Mouse (Mus musculus): ENCODE measurements around the gene Olfr282. TPM values are rescaled to one million over a fixed set of nuclear protein-coding genes. Genes with fewer than 3 reads are reported as not detected.

The Olfr282 gene
- not detected in 2 replicates for polyA plus RNA-seq (2012; rRNA removed)

GRCm38 (mm10) chr15:98430925-98431324, at the start of gene Olfr282:
TSS of gene Olfr282 (plus strand) at chr15:98431225.

GRCm38 (mm10) chr15:98452288-98452687, 21.3 kb downstream of the Olfr282 start, which contains the start of gene Olfr281:
TSS of gene Olfr281 (plus strand) at chr15:98452588.

DNA sequence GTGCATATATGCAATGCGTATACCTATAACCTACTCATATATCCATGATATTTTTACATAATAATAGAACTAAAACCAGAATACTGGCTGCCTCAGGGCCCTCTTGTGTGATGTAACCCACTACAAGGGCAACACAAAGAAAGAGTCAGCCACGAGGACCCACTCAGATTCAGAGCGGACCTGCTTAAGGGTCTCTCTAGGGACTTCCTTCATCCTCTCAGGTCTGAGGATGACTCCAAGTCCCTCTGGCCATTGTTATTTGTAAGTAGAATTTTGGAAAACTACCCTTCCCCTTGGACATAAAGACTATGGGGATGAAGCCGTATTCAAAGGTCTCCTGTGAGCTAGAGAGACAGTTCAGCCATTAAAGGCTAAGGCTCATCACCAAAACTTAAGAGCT, 38.6 kb downstream of the Olfr282 start, which contains the start of gene OR5BS1P:
Gene OR5BS1P, plus strand, starts transcription at position 301 of the 400 bp plus-strand sequence.

DNA sequence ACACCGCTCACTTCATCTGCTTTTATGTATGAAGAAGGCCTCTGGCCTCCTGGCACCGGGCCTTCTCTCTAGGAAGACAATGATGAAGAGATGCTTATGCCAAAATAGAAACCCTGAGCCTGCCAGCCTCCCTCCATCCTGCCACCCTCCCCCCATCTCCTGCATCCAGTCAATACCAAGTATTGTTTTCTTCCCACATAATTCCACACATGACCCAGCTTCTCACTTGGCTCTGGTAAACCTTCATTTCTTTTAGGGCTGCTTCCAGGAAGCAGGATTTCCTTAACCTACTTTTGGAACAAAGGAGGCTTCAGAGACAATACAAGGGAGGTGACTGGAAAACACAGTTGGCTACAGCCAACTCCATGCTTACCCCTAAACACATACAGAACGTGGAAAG, 51.7 kb downstream of the Olfr282 start, which contains the start of gene Lalba:
Gene Lalba, minus strand, starts transcription at position 21 of the 400 bp plus-strand sequence.

Other genes starting within 250 kb of the Olfr282 start
- not detected in 2 replicates for gene Olfr288, start 235.7 kb upstream of the Olfr282 start, polyA plus RNA-seq (2012; rRNA removed)
- gene Gm44579, start 210.2 kb upstream of the Olfr282 start, polyA plus RNA-seq (2012; rRNA removed), result not detected in 2 replicates
- gene Olfr287, start 210.2 kb upstream of the Olfr282 start, polyA plus RNA-seq (2012; rRNA removed), result 0.25 TPM in 1 of 2 replicates, not detected in the other
- gene Olfr286, start 196.8 kb upstream of the Olfr282 start, polyA plus RNA-seq (2012; rRNA removed), result 0.15 and 0.22 TPM in 2 replicates
- not detected in 2 replicates for gene H1fnt, start 173.9 kb upstream of the Olfr282 start, polyA plus RNA-seq (2012; rRNA removed)
- gene Zfp641, start 135.1 kb upstream of the Olfr282 start, polyA plus RNA-seq (2012; rRNA removed), result 0.13 and 0.29 TPM in 2 replicates
- gene Olfr285, start 113.9 kb upstream of the Olfr282 start, polyA plus RNA-seq (2012; rRNA removed), result not detected in 2 replicates
- not detected in 2 replicates for gene Olfr284, start 90.2 kb upstream of the Olfr282 start, polyA plus RNA-seq (2012; rRNA removed)
- not detected in 2 replicates for gene Olfr283, start 50.3 kb upstream of the Olfr282 start, polyA plus RNA-seq (2012; rRNA removed)
- not detected in 2 replicates for gene Olfr281, start 21.4 kb downstream of the Olfr282 start, polyA plus RNA-seq (2012; rRNA removed)
- not detected in 2 replicates for gene OR5BS1P, start 38.7 kb downstream of the Olfr282 start, polyA plus RNA-seq (2012; rRNA removed)
- not detected in 2 replicates for gene Lalba, start 51.5 kb downstream of the Olfr282 start, polyA plus RNA-seq (2012; rRNA removed)
- gene Olfr279, start 61.2 kb downstream of the Olfr282 start, polyA plus RNA-seq (2012; rRNA removed), result not detected in 2 replicates
- gene Kansl2, start 103.0 kb downstream of the Olfr282 start, polyA plus RNA-seq (2012; rRNA removed), result 9.7 and 11.1 TPM in 2 replicates
- 0.94 and 2.3 TPM in 2 replicates for gene Ccnt1, start 139.7 kb downstream of the Olfr282 start, polyA plus RNA-seq (2012; rRNA removed)
- 0.85 and 2.0 TPM in 2 replicates for gene 4930415O20Rik, start 139.8 kb downstream of the Olfr282 start, polyA plus RNA-seq (2012; rRNA removed)
- 45.7 and 64.2 TPM in 2 replicates for gene Adcy6, start 178.9 kb downstream of the Olfr282 start, polyA plus RNA-seq (2012; rRNA removed)
- gene Cacnb3, start 199.6 kb downstream of the Olfr282 start, polyA plus RNA-seq (2012; rRNA removed), result 38.3 and 44.2 TPM in 2 replicates
- gene Ddx23, start 231.7 kb downstream of the Olfr282 start, polyA plus RNA-seq (2012; rRNA removed), result 11.8 and 12.9 TPM in 2 replicates
- gene Rnd1, start 246.2 kb downstream of the Olfr282 start, polyA plus RNA-seq (2012; rRNA removed), result 0.57 and 0.62 TPM in 2 replicates